Mouse (Mus musculus) liver, adult (tissue): ENCODE measurements around the gene Mis18a.

Source experiments
- GATA4 ChIP-seq: IDR thresholded peaks from 2 replicates; pipeline ENCODE4 v1.6.1; 2014; ENCODE audit warnings: mild to moderate bottlenecking, low read length; ENCODE audit not compliant: insufficient replicate concordance

Mis18a gene

GRCm38 (mm10) chr16:90726600-90727227 is 490 bp downstream of the Mis18a start:
- no peak for TF ChIP-seq GATA4

- TF ChIP-seq GATA4 = no peak
Observed at GRCm38 (mm10) chr16:90724051-90724450, 3.2 kb downstream of the Mis18a start.

GRCm38 (mm10) chr16:90710313-90710712 is 16.9 kb downstream of the Mis18a start:
- TF ChIP-seq GATA4 = no peak

- TF ChIP-seq GATA4 = no peak
Observed at GRCm38 (mm10) chr16:90709711-90710289, 17.4 kb downstream of the Mis18a start.

GRCm38 (mm10) chr16:90706279-90706678 is 20.9 kb downstream of the Mis18a start:
- TF ChIP-seq GATA4 = no peak

GRCm38 (mm10) chr16:90704161-90704825 is 22.9 kb downstream of the Mis18a start:
- no peak for TF ChIP-seq GATA4

- TF ChIP-seq GATA4 = no peak
Observed at GRCm38 (mm10) chr16:90703646-90704045, 23.6 kb downstream of the Mis18a start.

- TF ChIP-seq GATA4 = no peak
Observed at GRCm38 (mm10) chr16:90701541-90701940, 25.7 kb downstream of the Mis18a start.

- TF ChIP-seq GATA4 = no peak
Observed at GRCm38 (mm10) chr16:90699390-90699789, 27.8 kb downstream of the Mis18a start.

- no peak for TF ChIP-seq GATA4
Observed at GRCm38 (mm10) chr16:90696306-90696705, 30.9 kb downstream of the Mis18a start.

- no peak for TF ChIP-seq GATA4
Observed at GRCm38 (mm10) chr16:90695121-90695520, 32.1 kb downstream of the Mis18a start.

- no peak for TF ChIP-seq GATA4
Observed at GRCm38 (mm10) chr16:90694719-90695118, 32.5 kb downstream of the Mis18a start.

GRCm38 (mm10) chr16:90693625-90694024 is 33.6 kb downstream of the Mis18a start:
- TF ChIP-seq GATA4 = no peak

GRCm38 (mm10) chr16:90692704-90693385 is 34.4 kb downstream of the Mis18a start:
- TF ChIP-seq GATA4 = no peak

GRCm38 (mm10) chr16:90687687-90688263 is 39.4 kb downstream of the Mis18a start:
- TF ChIP-seq GATA4 = no peak
